Mouse (Mus musculus): ENCODE data around the gene Ddc.

DNA sequence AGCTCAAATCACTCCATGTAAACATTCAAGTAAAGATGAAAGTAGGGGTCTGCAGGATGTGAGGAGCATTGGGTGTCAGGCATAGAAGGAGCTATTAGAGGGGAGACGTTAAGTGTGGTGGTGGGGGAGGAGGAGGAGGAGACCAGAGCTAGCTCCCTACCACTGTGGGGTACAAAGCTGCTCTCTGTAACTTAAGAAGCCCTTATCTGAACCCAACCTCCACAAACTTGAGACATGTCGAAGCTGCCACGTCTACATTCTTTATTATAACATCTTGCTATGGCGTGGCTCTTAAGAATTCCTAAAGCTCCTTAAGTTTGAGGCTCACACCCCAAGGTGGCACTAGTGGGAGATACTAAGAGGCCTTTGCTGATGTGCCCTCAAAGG lies 20.1 kb downstream of the Ddc start:
- no peak for TF ChIP-seq CTCF (IDR thresholded peaks at IDR 0.05; ENCODE audit: borderline replicate concordance, control insufficient read depth, extremely low read depth, insufficient read depth, low read length, poor library complexity)
- TF ChIP-seq POLR2A (IDR thresholded peaks at IDR 0.05; ENCODE audit: control insufficient read depth, extremely low read depth, insufficient read depth, low read length, poor library complexity), result no peak
